Mouse (Mus musculus): ENCODE data around the gene Prdm10. TPM values are rescaled to one million over a fixed set of nuclear protein-coding genes. Genes with fewer than 3 reads are reported as not detected.

Gene Prdm10
- polyA plus RNA-seq, 1 experiment from 2014 or later, result 4.7 TPM

Other genes starting within 250 kb of the Prdm10 start
- 4.2 and 7.1 TPM in 2 replicates for gene Zbtb44, start 249.9 kb upstream of the Prdm10 start, polyA plus RNA-seq (2014; fragmentation: Nextera tagmentation; extraction: Ambion mirVana)
- 0.63 and 0.96 TPM in 2 replicates for gene St14, start 148.7 kb upstream of the Prdm10 start, polyA plus RNA-seq (2014; fragmentation: Nextera tagmentation; extraction: Ambion mirVana)
- 271 and 345 TPM in 2 replicates for gene Aplp2, start 68.7 kb upstream of the Prdm10 start, polyA plus RNA-seq (2014; fragmentation: Nextera tagmentation; extraction: Ambion mirVana)
- 12.7 and 21.1 TPM in 2 replicates for gene Nfrkb, start 105.7 kb downstream of the Prdm10 start, polyA plus RNA-seq (2014; fragmentation: Nextera tagmentation; extraction: Ambion mirVana)
- gene Tmem45b, start 183.9 kb downstream of the Prdm10 start, polyA plus RNA-seq (2014; fragmentation: Nextera tagmentation; extraction: Ambion mirVana), result not detected in 2 replicates